Mouse (Mus musculus) layer of hippocampus, adult 2 months (tissue): ENCODE measurements around the gene Zdhhc8. TPM values are rescaled to one million over a fixed set of nuclear protein-coding genes. Genes with fewer than 3 reads are reported as not detected.
"Not testable (repeated sequence)": the region's sequence is repeated elsewhere in the genome, so short reads cannot be mapped to it uniquely, and the experiment has no call there.

ENCODE experiments used
- DNase-seq, 2 experiments: peaks; one replicate each; pipeline ENCODE4 v3.0.0; 2022; ENCODE audit warnings: low spot score in 2 of 2
- H3K27ac ChIP-seq: fragments of 200-600 bp; 2 replicates; pipeline ENCODE4 v1.8.1; 2022
- H3K4me3 ChIP-seq: fragments of 200-600 bp; 2 replicates; pipeline ENCODE4 v1.8.1; 2022; ENCODE audit warnings: mild to moderate bottlenecking
- CTCF ChIP-seq: fragments of 200-600 bp; conservative IDR thresholded peaks from 2 replicates; pipeline ENCODE4 v1.8.1; 2022; ENCODE audit warnings: antibody characterized with exemption, mild to moderate bottlenecking, moderate library complexity
- total RNA-seq, 2 experiments: library from RNA; stranded (reverse); gene quantifications; 2 replicates each; pipeline ENCODE4 v1.2.3; 2021

Zdhhc8 gene
- total RNA-seq, 2 experiments from 2014 or later = 72.0 to 84.1 TPM

- no peak for TF ChIP-seq CTCF
- no peak overlapping the region for H3K27ac ChIP-seq
- H3K4me3 ChIP-seq = no peak overlapping the region
- DNase-seq = no peak
Measured at GRCm38 (mm10) chr16:18201620-18202019, 33.3 kb downstream of the Zdhhc8 start.

GRCm38 (mm10) chr16:18200062-18200461 is 34.9 kb downstream of the Zdhhc8 start:
- Histone ChIP-seq H3K4me3 (no peak overlapping the region), H3K27ac (no peak overlapping the region)
- TF ChIP-seq CTCF = no peak
- no peak for DNase-seq

GRCm38 (mm10) chr16:18198365-18199098 is 36.4 kb downstream of the Zdhhc8 start:
- no peak for TF ChIP-seq CTCF
- no peak for DNase-seq
- Histone ChIP-seq H3K4me3 (no peak overlapping the region), H3K27ac (no peak overlapping the region)

GRCm38 (mm10) chr16:18197881-18198280 is 37.1 kb downstream of the Zdhhc8 start:
- TF ChIP-seq CTCF = no peak
- no peak for DNase-seq
- H3K27ac ChIP-seq = no peak overlapping the region
- H3K4me3 ChIP-seq = no peak overlapping the region

GRCm38 (mm10) chr16:18195561-18195960 is 39.4 kb downstream of the Zdhhc8 start:
- peak overlapping the region; percentile 82; the same call in 1 of the 2 replicates for H3K27ac ChIP-seq

GRCm38 (mm10) chr16:18195068-18195467 is 39.9 kb downstream of the Zdhhc8 start:
- peak in 1 of 2 experiments; percentile 61 for DNase-seq
- TF ChIP-seq CTCF = no peak
- H3K4me3 ChIP-seq = no peak overlapping the region
- H3K27ac ChIP-seq = peak overlapping the region; percentile 82

More at GRCm38 (mm10) chr16:18195561-18195960, 39.4 kb downstream of the Zdhhc8 start:
- not testable (repeated sequence) for DNase-seq, H3K4me3 ChIP-seq

GRCm38 (mm10) chr16:18194208-18194985 is 40.5 kb downstream of the Zdhhc8 start:
- Histone ChIP-seq H3K4me3 (no peak overlapping the region), H3K27ac (peak overlapping the region; percentile 82)
- TF ChIP-seq CTCF = no peak
- DNase-seq = no peak

GRCm38 (mm10) chr16:18191006-18191405 is 43.9 kb downstream of the Zdhhc8 start:
- no peak for TF ChIP-seq CTCF
- no peak overlapping the region for H3K4me3 ChIP-seq
- H3K27ac ChIP-seq = no peak overlapping the region
- no peak for DNase-seq

GRCm38 (mm10) chr16:18187221-18187620 is 47.7 kb downstream of the Zdhhc8 start:
- TF ChIP-seq CTCF = no peak

GRCm38 (mm10) chr16:18186798-18187197 is 48.1 kb downstream of the Zdhhc8 start:
- no peak for DNase-seq
- TF ChIP-seq CTCF = no peak
- no peak overlapping the region for H3K4me3 ChIP-seq
- H3K27ac ChIP-seq = no peak overlapping the region

More at GRCm38 (mm10) chr16:18187221-18187620, 47.7 kb downstream of the Zdhhc8 start:
- DNase-seq = no peak
- H3K4me3 ChIP-seq = no peak overlapping the region
- no peak overlapping the region for H3K27ac ChIP-seq

- H3K4me3 ChIP-seq = no peak overlapping the region
- TF ChIP-seq CTCF = no peak
- DNase-seq = no peak
- no peak overlapping the region for H3K27ac ChIP-seq
Measured at GRCm38 (mm10) chr16:18185715-18186449, 49.1 kb downstream of the Zdhhc8 start.

GRCm38 (mm10) chr16:18182766-18183165 is 52.2 kb downstream of the Zdhhc8 start:
- H3K27ac ChIP-seq = no peak overlapping the region
- no peak for TF ChIP-seq CTCF
- no peak overlapping the region for H3K4me3 ChIP-seq
- no peak for DNase-seq

- no peak overlapping the region for H3K27ac ChIP-seq
- DNase-seq = no peak
- no peak for TF ChIP-seq CTCF
- no peak overlapping the region for H3K4me3 ChIP-seq
Measured at GRCm38 (mm10) chr16:18181398-18181797, 53.5 kb downstream of the Zdhhc8 start.
